Mouse (Mus musculus): ENCODE results near the gene Xylt2.
"Not testable (repeated sequence)": the region's sequence is repeated elsewhere in the genome, so short reads cannot be mapped to it uniquely, and the experiment has no call there.

Gene Xylt2

GRCm38 (mm10) chr11:94676308-94676707, 1.0 kb downstream of the Xylt2 start:
- DNase-seq (ENCODE audit: low spot score) = no peak

GRCm38 (mm10) chr11:94675446-94675845, 1.9 kb downstream of the Xylt2 start:
- DNase-seq (ENCODE audit: low spot score) = no peak

- no peak for DNase-seq (ENCODE audit: low spot score)
These were observed 2.3 kb downstream of the Xylt2 start for GRCm38 (mm10) chr11:94674984-94675383.

DNA sequence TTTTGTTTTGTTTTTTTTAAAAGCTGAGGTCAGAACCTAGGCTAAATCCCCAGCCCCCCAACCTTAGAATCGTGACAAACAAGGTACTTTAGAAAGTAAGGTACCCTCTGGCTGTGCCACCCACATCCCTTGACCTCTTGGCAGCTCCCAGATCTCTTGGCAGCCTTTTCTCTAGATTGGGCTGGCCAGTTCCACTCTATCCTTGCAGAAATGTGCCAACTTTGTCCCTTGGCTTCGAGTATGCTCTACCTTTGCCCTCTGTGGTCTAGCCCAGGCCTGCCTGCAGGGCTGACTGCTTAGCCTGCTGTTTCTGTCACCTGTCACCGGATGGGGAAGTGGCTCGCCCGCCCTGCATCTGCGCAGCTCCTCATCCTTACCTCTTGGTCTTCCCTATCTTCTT, 12.0 kb downstream of the Xylt2 start:
- DNase-seq (ENCODE audit: low spot score) = no peak

GRCm38 (mm10) chr11:94661344-94661743, 16.0 kb downstream of the Xylt2 start:
- DNase-seq (ENCODE audit: low spot score) = no peak

GRCm38 (mm10) chr11:94653663-94654436, 23.5 kb downstream of the Xylt2 start, which contains the start of the genes Mrpl27 and Eme1:
Mrpl27 (plus strand) TSS chr11:94653767.
Eme1 (minus strand) TSS chr11:94653964.
- DNase-seq (ENCODE audit: low spot score) = peak; percentile 95

DNA sequence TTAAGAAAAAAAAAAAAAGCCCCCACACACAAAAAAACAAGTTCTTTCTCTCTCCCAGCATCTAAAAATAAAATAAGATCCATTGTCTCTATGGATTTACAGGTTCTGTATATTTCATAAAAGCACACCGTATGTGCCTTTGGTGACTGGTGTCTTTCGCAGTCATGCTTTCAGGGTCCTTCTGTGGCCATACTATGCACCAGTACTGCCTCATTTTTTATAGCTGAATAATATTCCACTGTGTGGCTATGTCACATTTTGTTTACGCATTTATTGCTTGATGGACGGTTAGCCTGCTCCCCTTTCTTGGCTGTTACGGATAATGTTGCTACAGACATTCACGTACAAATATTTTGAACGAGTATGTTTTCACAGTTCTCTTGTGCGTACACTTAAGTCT, 24.3 kb downstream of the Xylt2 start:
- DNase-seq (ENCODE audit: low spot score) = no peak

GRCm38 (mm10) chr11:94651241-94651640, 26.1 kb downstream of the Xylt2 start:
- DNase-seq (ENCODE audit: low spot score) = not testable (repeated sequence)

GRCm38 (mm10) chr11:94646457-94646856, 30.9 kb downstream of the Xylt2 start:
- no peak for DNase-seq (ENCODE audit: low spot score)

- DNase-seq (ENCODE audit: low spot score) = no peak
These were observed 32.7 kb downstream of the Xylt2 start for GRCm38 (mm10) chr11:94644461-94645219.

GRCm38 (mm10) chr11:94634431-94634830, 42.9 kb downstream of the Xylt2 start:
- no peak for DNase-seq (ENCODE audit: low spot score)

DNA sequence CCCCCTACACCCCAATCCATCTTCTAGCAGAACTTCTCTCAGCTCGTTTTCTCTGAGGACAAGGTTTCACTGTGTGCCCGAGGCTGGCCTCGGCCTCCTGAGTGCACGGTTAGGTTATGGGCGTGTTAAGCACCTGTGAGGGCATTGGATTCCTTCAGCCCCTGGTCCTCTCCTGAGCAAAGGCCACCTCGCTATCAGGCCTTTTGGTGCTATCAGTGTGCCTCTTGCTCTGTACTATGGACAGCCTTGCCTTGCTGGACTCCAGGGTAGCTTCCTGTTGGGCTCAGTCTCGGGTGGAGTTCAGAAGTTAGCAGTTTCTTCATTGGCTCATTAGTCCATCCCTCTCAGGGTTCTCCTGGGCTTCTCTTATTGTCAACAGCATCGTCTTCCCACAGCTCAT, 44.3 kb downstream of the Xylt2 start:
- no peak for DNase-seq (ENCODE audit: low spot score)

- no peak for DNase-seq (ENCODE audit: low spot score)
These were observed 45.3 kb downstream of the Xylt2 start for GRCm38 (mm10) chr11:94631969-94632368.

GRCm38 (mm10) chr11:94630199-94631011, 46.9 kb downstream of the Xylt2 start:
- DNase-seq (ENCODE audit: low spot score) = peak; percentile 60

- DNase-seq (ENCODE audit: low spot score) = no peak
These were observed 47.5 kb downstream of the Xylt2 start for GRCm38 (mm10) chr11:94629884-94630198.

GRCm38 (mm10) chr11:94629199-94629883, 48.0 kb downstream of the Xylt2 start, which contains the start of gene Lrrc59:
Lrrc59 (plus strand) TSS chr11:94629767.
- peak; percentile 96 for DNase-seq (ENCODE audit: low spot score)

- no peak for DNase-seq (ENCODE audit: low spot score)
These were observed 55.2 kb downstream of the Xylt2 start for GRCm38 (mm10) chr11:94622162-94622561.

GRCm38 (mm10) chr11:94621458-94621852, 55.9 kb downstream of the Xylt2 start:
- DNase-seq (ENCODE audit: low spot score) = no peak

- no peak for DNase-seq (ENCODE audit: low spot score)
These were observed 56.4 kb downstream of the Xylt2 start for GRCm38 (mm10) chr11:94620766-94621457.

DNA sequence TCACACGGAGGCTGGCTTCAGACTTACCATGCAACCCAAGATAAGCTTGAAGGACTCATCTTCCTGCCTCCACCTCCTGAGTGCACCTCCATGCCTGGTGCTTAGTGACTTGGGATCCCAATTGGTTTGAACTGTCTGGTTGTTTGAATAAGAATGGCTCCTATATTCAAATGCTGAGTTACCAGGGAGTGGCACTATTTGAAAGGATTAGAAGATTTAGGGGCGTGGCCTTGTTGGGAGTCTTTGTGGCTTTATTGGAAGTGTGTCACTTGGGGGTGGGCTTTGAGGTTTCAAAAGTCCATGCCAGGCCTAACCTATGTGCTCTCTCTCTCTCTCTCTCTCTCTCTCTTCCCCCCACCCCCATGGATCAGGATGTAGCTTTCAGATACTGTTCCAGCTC, 59.7 kb downstream of the Xylt2 start:
- DNase-seq (ENCODE audit: low spot score) = no peak

DNA sequence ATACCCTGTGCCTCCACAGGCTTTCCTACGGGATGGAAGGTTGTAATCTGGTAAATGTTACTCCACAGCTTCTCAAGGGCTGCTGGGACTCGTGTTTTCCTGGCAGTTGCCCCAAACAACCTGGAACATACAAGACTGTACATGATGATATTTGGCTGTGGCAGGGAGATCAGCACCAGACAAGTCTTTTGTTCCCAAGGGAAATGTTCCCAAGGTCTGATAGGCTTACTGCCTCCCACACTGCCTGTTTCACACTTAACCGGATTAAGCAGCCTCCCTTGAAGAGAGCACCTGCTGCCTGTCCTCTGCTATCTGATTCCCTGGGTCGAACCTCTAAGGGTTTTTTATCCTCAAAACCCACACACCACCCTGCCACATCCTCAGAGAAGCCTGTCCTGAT, 61.8 kb downstream of the Xylt2 start:
- DNase-seq (ENCODE audit: low spot score) = no peak
